Mouse (Mus musculus): Measurements from ENCODE around the gene Mcpt8.
"Not testable (repeated sequence)": the region's sequence is repeated elsewhere in the genome, so short reads cannot be mapped to it uniquely, and the experiment has no call there.

Mcpt8 gene

DNA sequence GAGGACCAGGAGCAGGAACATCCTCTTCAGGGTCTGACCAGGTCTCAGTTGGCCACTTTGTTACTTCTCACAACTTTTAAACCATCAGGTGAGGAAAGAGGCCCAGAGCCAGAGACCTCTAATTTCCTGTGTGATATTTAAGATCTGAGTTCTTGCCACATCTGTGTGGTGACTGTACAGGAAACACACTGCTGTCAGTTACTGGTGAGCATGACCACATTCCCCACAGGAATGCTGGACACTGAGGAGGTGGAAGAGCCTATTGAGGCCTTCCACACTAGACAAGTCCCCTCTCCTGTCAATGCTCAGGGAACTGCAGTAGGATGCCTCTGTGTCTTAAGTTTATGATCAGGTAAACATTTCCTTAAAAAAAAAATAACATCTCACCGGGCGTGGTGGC is at the start of gene Mcpt8:
Gene Mcpt8, minus strand, starts transcription at position 107 of the 400 bp plus-strand sequence.
- no peak for DNase-seq (ENCODE audit: low read depth, low spot score)

DNA sequence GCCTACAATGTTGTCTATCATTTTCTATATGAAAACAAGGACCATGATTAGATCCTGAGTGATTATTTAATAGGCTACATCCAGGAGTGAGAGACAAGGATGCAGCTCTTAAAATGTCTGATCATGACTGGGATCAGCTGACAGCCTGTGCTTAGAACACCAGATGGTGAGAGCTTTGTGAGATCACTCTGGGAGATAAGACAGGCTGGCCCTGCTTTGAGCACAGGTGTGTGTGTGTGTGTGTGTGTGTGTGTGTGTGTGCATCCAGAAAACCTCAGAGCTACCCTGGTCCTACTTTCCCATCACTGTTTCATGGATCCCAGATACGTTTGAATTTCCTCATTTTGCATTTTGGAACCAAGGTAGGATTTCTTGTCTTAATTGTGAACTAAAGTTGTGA is 48.6 kb upstream of the Mcpt8 start:
- DNase-seq (ENCODE audit: low read depth, low spot score): peak; percentile 54

DNA sequence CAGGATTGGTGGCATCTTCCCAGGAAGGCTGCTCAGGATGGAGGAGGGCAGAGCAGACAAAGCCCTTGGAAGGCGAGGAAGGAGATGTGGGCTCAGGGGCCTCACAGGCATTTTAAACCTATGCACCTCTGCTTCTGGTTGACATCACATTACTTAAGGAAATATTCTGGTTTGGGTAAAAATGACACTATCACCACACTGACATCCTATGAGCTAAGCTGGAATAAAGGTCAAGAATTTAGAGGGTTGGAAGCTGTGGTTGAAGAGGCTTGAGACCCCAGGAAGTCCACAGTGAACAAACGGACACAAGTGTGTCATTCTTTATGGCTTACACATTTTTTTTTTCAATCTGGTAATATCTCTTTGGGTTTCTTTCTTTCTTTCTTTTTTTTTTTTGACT is 47.4 kb upstream of the Mcpt8 start, which contains the start of gene Gzmd:
Gene Gzmd, minus strand, starts transcription at position 101 of the 400 bp plus-strand sequence.
- not testable (repeated sequence) for DNase-seq (ENCODE audit: low read depth, low spot score)

DNA sequence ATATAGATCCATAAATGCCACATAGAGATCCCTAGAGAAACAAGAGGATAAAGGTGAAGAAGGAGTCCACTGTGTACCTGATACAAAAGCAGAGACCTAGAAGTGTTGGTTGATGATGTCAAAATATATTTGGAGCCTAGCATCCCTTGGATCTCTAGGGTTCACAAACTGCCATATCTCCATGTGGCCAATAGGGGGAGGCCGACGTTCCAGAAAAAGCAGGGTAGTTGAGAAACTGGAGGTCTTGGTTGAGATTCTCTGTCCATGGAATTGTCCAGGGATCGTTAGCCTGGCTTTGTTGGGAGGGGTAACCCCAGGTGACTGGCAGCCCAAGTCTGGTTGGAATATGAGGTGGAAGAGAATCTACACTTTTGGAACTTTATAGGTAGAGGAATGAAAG is 43.3 kb upstream of the Mcpt8 start:
- DNase-seq (ENCODE audit: low read depth, low spot score): no peak

DNA sequence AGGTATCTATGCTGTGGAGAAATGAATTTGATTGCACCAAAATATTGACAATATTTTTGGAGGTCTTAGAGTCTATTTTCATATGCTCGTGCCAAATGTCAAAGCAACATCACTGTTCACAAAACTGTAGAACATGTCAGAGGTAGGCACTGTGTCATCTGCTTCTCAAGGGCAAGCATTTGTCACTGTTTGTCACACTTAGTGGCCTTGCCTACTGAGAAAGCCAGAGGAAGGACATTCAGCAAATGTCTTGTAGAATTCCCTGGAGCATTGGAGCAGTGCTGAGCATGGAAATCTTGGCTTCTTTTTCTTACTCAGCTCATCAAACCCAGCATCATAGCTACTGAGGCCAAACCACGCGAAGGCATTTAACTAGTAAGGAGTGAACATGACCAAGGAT is 38.4 kb upstream of the Mcpt8 start:
- DNase-seq (ENCODE audit: low read depth, low spot score): no peak

DNA sequence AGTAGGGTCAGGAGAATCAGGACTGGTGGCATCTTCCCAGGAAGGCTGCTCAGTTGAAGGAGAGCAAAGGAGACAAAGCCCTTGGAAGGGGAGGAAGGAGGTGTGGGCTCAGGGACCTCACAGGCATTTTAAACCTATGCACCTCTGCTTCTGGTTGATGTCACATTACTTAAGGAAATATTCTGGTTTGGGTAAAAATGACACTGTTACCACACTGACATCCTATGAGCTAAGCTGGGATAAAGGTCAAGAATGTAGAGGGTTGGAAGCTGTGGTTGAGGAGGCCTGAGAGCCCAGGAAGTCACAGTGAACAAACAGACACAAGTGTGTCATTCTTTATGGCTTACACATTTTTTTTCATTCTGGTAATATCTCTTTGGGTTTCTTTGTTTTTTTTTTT is 35.5 kb upstream of the Mcpt8 start, which contains the start of gene Gzme:
Gene Gzme, minus strand, starts transcription at position 101 of the 400 bp plus-strand sequence.
- DNase-seq (ENCODE audit: low read depth, low spot score): no peak

DNA sequence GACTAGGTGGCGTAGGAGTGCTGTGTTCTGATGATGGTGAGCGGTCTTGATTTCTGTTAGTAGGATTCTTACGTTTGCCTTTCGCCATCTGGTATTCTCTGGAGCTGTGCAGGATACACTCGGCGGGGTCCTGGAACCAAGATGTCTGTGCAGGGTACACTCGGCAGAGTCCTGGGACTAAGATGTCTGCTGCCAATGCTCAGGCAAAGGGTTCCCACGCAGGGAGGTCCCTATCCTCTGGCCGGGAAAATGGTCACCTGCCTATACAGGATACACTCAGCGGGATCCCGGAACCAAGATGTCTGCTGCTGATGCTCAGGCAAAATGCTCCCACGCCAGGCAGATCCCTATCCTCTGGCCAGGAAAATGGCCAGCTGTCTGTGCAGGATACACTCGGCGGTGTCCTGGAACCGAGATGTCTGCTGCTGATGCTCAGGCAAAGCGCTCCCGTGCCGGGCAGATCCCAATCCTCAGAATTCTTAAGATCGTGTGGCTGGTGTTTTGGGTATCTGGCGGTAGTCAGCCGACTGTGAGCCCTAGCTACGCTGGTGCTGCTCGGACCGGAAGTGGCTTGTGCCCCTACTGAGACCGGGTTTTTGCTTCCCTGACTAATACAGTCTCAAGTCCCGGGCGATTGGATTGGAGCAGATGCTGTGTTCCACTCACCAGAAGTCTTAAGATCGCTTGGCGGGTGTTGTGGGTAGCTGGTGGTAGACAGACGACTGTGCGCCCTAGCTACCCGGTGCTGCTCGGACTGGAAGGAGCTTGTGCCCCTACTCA is 30.6 kb upstream of the Mcpt8 start:
- not testable (repeated sequence) for DNase-seq (ENCODE audit: low read depth, low spot score)

DNA sequence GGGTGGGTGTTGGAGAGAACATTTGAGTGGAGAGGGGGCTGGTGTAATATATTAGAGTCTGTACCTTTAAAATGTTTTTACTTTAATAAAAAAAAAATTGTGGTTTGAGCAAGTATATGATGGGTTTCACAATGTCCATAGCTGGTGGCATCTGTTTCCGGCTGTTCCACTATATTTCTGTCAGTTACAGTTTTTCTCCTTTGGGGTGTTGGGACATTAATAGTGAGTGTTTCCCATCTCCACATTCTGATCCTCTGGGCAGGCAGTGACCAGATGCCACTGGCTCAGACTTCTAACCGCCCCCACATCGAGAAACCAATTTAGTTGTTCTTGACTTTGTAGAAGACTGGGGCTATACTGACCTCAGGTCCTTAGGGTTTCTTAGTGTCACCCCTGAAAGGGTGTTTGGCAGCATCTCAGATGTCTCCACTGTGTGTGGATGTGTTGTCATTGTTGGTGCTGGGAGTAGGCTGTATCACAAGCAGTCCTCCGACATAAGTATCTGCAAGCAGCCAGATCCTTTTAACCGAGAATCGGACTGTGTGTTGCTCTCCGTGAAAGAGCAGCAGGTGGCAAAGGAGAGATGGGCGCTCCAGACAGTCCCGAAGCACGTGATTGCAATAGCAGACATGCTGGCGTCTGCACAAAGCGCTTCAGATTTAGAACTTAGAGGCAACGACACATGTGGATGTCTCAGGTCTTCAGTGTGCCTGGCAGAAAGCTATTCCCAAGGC is 20.5 kb upstream of the Mcpt8 start:
- DNase-seq (ENCODE audit: low read depth, low spot score): no peak

DNA sequence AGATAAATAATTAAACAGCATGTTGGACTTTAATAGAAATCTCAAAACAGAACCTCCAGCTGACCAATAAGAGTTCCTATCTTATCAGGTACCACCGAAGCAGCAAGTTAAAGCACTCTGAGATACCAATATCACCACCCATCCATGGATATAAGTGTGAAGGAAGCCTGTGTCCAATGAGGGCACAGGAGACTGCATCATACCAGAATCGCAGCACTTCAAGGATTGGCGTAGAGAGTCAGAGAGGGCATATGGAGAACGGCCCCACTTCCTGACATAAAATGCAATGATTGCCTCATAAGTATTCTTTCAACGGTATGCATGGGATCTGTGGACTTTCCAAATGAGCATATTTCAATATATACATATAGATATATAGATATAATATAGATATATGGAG is 19.9 kb upstream of the Mcpt8 start:
- DNase-seq (ENCODE audit: low read depth, low spot score): no peak

DNA sequence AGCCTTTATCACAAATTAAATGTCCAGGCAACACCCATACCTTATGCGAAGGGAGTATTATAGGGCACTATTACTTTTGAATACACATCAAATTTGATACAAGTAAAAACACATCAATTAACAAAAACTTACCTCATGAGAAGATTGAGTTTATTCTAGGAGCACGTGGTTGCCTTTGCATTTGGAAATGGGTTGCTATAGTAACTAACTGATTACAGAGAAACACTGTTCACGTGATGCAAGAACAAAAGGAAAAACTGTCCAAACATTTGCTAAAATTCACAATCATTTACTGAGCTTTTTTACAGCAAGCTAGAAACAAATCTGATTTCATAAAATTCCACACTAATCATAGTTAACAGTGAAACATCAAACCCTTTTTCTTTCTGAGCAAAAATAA is 18.4 kb upstream of the Mcpt8 start:
- DNase-seq (ENCODE audit: low read depth, low spot score): no peak

DNA sequence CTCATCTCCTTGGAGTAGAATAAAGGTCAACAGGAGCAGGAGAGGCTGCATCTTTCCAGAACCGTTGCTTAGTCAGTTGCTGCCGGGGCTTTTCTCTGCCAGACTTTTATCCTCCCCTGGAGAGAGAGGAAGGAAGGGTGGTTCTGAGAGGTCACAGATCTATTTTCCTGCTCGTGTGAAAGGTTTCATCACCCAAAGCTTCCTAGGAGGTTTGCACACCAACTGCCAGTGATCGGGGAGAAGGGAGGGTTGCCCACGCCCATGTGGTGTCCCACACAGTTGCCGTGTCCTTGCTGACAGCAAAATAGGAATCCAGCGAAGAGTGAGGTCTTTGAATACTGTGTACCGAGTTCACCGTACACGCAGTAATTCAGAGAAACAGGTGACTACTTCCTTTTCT is 17.3 kb upstream of the Mcpt8 start, which contains the start of gene Ctsg:
Gene Ctsg, minus strand, starts transcription at position 189 of the 400 bp plus-strand sequence.
- no peak for DNase-seq (ENCODE audit: low read depth, low spot score)

DNA sequence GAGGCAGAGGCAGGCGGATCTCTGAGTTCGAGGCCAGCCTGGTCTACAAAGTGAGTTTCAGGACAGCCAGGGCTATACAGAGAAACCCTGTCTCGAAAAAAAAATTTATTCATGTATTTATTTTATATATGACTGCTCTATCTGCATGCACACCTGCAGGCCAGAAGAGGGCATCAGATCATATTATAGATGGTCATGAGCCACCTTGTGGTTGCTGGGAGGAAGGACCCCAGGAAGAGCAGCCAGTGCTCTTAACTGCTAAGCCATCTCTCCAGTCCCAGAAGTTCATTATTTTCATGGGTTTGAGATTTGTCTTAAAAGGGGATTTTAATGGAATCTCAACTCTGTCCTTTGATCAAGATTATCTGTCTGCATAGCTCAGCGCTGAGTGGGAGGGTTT is 13.9 kb upstream of the Mcpt8 start:
- peak; percentile 12 for DNase-seq (ENCODE audit: low read depth, low spot score)

DNA sequence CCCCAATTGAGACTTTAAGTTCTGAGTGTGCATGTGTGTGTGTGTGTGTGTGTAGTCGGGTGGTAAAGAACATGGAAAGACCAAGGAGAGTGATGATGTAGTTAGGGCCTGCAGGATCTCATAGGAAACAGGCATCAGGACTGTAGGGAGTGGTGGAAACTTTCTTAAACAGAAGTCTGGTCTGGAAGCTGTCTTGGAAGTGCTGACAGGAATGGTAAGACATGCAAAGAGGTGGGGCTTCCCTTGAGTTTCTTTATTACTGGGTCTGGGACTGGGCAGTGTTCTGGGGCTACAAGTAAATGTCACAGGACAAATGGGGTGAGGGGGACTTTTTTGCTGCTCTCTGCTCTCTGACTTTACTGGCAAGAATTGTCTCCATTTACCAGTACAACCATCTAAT is 12.5 kb upstream of the Mcpt8 start:
- DNase-seq (ENCODE audit: low read depth, low spot score): no peak

DNA sequence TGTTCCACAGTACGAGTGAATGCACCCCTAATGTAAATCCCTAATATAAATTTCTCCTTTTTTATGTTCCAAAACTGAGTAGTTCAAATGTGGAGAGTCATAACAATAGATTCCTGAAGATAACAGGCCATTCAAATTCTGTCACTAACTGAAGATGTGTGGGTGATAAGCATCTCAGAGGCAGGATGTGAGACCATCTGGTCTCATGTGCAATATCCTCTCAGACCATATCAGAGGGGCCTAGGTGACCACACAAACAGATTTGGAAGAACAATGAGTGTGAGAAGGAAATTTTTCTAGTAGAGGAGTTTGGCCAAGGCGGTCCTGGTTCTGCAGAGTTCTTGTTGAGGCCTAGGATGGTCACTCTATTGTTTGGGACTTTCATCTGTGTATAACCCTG is 8.3 kb upstream of the Mcpt8 start:
- DNase-seq (ENCODE audit: low read depth, low spot score): no peak

DNA sequence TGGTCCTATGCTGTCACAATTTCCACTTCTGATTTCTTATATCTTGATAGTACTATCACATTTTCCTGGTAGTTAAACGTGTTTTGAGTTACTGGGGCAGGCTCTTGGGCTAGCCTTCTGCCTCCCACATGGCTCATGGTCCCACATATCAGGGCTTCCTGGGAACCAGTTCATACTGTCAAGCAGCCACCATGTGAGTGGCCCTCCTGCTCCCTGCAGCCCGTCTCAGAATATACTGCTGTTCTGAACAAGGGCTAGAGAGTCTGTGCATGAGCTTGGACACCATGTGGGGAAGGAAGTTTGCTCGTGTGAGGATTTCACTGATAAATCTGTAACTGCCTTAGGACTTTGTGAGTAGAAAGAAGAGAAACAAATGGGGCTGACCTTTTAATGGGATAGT is 1.6 kb upstream of the Mcpt8 start:
- DNase-seq (ENCODE audit: low read depth, low spot score): no peak

DNA sequence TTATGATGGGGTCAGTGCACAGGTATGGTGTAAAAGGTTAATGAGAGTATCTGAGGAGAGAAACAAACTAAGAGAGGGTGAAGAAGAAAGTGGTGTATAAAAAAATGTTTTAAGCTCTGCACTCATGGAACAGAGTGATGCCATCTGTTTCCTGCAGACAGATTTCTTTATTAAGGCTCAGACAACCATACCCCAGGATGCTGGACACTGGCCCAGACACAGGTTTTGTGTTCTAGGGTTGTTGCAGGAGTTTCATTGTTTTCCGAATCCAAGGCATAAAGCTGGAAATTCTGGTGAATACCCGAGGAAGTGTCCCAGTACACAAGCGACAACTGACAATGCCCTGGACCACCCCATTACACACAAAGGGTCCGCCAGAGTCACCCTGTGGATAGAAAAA is 3.1 kb downstream of the Mcpt8 start:
- DNase-seq (ENCODE audit: low read depth, low spot score): peak; percentile 76

DNA sequence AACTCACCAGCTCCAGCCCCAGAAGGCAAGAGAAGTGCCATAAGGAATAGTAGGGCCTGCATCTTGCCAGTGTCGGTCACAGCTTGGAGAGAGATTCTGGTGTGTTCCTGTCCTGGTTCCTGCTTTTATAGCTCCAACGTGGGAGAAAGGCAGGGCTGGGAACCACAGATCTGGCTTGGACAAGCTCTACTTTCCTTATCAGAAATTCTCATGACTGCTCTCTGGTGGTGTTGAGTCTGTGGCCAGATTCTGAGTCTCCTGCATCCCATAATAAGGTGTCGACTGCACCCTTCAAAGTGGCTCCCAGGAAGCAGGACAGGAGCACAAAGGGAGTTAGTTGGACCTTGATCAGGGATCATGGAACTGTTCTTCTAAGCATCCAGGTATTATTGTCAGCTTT is 22.9 kb downstream of the Mcpt8 start, which contains the start of gene Mcpt4:
Gene Mcpt4, minus strand, starts transcription at position 101 of the 400 bp plus-strand sequence.
- not testable (repeated sequence) for DNase-seq (ENCODE audit: low read depth, low spot score)

DNA sequence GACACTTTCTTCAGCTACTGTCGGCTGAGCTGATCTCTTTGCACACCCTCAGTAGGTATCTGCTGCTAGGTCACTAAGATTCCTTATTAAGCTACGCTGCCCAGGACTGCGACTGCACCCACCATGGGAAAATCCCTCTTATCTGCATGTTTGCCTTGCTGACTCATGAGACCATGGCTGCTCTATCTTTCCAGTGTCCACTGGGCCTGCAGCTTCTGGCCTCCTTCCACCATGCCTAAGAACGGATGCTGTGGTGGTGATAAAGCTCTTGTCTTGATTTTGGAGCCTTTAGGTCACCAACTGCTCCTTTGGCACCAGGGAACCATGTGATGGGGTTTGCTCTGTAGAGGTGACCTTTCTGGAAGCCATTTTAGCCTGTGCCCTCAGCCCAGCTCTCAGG is 27.4 kb downstream of the Mcpt8 start:
- no peak for DNase-seq (ENCODE audit: low read depth, low spot score)

DNA sequence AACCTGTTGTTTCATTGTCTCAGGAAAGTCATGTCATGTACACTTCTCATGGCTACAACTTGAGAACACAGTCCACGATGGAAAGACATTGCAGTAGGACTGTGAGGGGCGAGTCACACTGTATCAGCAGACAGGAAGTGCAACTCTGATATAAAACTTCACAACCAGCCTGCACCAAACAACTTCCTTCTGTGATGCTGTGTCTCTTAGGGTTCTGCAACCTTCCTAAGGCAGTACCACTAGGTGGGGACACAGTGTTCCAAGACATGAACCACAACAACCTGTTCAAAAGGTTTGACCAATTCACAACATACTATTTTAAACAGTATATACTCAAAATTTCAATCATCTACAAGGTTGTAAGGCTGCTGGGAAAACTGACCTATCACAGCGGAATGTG is 29.7 kb downstream of the Mcpt8 start:
- no peak for DNase-seq (ENCODE audit: low read depth, low spot score)

DNA sequence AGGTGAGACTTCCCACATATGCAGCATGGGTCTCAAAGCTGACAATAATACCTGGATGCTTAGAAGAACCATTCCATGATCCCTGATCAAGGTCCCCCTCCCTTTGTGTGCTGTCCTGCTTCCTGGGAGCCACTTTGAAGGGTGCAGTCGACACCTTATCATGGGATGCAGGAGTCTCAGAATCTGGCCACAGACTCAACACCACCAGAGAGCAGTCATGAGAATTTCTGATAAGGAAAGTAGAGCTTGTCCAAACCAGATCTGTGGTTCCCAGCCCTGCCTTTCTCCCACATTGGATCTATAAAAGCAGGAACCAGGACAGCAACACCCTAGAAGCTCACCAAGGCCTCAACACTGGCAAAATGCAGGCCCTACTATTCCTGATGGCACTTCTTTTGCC is 43.3 kb downstream of the Mcpt8 start, which contains the start of gene Mcpt2:
Gene Mcpt2, plus strand, starts transcription at position 250 of the 400 bp plus-strand sequence.
- not testable (repeated sequence) for DNase-seq (ENCODE audit: low read depth, low spot score)

DNA sequence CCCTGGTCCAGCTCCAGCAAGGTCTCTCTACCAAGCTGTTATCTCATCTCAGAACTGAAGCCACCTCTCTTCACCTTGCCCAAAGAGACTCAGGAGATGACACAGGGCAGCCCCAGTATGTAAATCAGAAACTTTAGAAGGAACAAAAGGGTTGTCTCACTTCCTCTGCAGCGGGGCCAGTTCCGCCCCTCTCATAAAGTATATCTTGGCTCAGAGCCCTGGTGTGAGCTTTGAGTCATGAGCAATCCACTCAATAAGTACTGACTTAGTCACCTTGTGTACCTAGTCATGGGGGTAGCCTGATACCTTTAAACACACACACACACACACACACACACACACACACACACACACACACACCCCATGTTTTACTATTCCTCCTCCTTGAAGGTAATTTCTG is 50.6 kb downstream of the Mcpt8 start:
- no peak for DNase-seq (ENCODE audit: low read depth, low spot score)

Measured in brain, adult 2 months (tissue).